Comparison of ENCODE assay signal across 8 mouse cellular contexts in genomic region chr7:89437589-89437988, GRCm38 (mm10). TPM values are rescaled to one million over a fixed set of nuclear protein-coding genes. Genes with fewer than 3 reads are reported as not detected.
DNase-seq lines count a peak whose midpoint lies in the region; ATAC-seq and TF ChIP-seq lines count a peak whose summit lies in the region.

No protein-coding gene starts in this region.

- H3K4me3 ChIP-seq in gastrocnemius, adult 2 months = no peak overlapping the region

- H3K27ac ChIP-seq in gastrocnemius, adult 2 months = no peak overlapping the region

- ATAC-seq in activated CD4-positive, CD25-positive, alpha-beta regulatory T cell, adult 4 months = no peak

- peak; percentile 53 for DNase-seq in gastrocnemius, adult 2 months
- no peak for DNase-seq in gastrocnemius, postnatal 36 days
- DNase-seq in CD4-positive, CD25-positive, alpha-beta regulatory T cell, adult 2 months (ENCODE audit: low read depth, low spot score) = peak; percentile 36
- peak; percentile 4 for DNase-seq in cerebellum, adult 9-11 months
- peak; percentile 51 to 71 for DNase-seq in heart, postnatal 14 days
- peak; percentile 22 to 66 for DNase-seq in layer of hippocampus, adult 18-20 months (ENCODE audit: low spot score in 2 of 2)
- DNase-seq in mesoderm, embryonic 11.5 days (ENCODE audit: low read depth, low spot score) = peak; percentile 62

- TF ChIP-seq CTCF in gastrocnemius, adult 2 months (IDR thresholded peaks at IDR 0.05) = peak; percentile 80

- intact Hi-C loops in gastrocnemius, adult 2 months (cut with DNase I) = no loop called here
- intact Hi-C loops in gastrocnemius, postnatal 36 days (cut with DNase I) = no loop called here
- intact Hi-C loops in heart, postnatal 14 days (cut with DNase I) = no loop called here

RNA-seq across cellular contexts. Expression of gene Fzd4, which starts 33.4 kb away (rescaled TPM):
- 10 to 100 TPM; 30.6 to 32.4 TPM for total RNA-seq in gastrocnemius, adult 2 months (2021)
- total RNA-seq in gastrocnemius, postnatal 36 days (2021) = 10 to 100 TPM; 15.1 to 38.5 TPM
- total RNA-seq in heart, postnatal 14 days (2021) = 10 to 100 TPM; 51.5 to 53.5 TPM
- 1 to 10 TPM; 6.1 to 7.6 TPM for total RNA-seq in layer of hippocampus, adult 18-20 months (2021)
- not detected for polyA plus RNA-seq in activated CD4-positive, CD25-positive, alpha-beta regulatory T cell, adult 4 months (2017; shearing (Covaris generic))

RNA-seq across cellular contexts. Expression of gene Tmem135, which starts 33.6 kb away (rescaled TPM):
- 10 to 100 TPM; 13.2 to 19.6 TPM for total RNA-seq in gastrocnemius, adult 2 months (2021)
- total RNA-seq in gastrocnemius, postnatal 36 days (2021) = 10 to 100 TPM; 15.5 to 18.3 TPM
- 10 to 100 TPM; 49.4 to 51.3 TPM for total RNA-seq in heart, postnatal 14 days (2021)
- total RNA-seq in layer of hippocampus, adult 18-20 months (2021) = 10 to 100 TPM; 62.7 to 70.0 TPM
- polyA plus RNA-seq in activated CD4-positive, CD25-positive, alpha-beta regulatory T cell, adult 4 months (2017; shearing (Covaris generic)) = 10 to 100 TPM; 18.7 to 24.8 TPM

Comparison
In these comparisons a context has a peak if more than half of its experiments do, and no peak if none do; other contexts are left out.
1. DNase-seq: peak in gastrocnemius, adult 2 months (single experiment), CD4-positive, CD25-positive, alpha-beta regulatory T cell, adult 2 months (single experiment), cerebellum, adult 9-11 months (single experiment), heart, postnatal 14 days (2 of 2), layer of hippocampus, adult 18-20 months (2 of 2) and mesoderm, embryonic 11.5 days (single experiment); none in gastrocnemius, postnatal 36 days (0 of 2).